Mouse (Mus musculus) forebrain, embryonic 16.5 days (tissue): ENCODE measurements at regions not wholly inside any gene's neighbourhood (a gene's known extent, or its start where the extent isn't known, plus 50 kb on each side); places are given as distances from the start of the nearest gene placed in this dataset.

ENCODE experiments used
- ATAC-seq: fragments of 200-750 bp; cut with Nextera tagmentation; 2 replicates; pipeline ENCODE4 v1.8.0; 2017; ENCODE audit warnings: mild to moderate bottlenecking, moderate library complexity
- H3K27ac ChIP-seq: fragments of 300-500 bp; sonication (generic); 2 replicates; pipeline ENCODE4 v1.5.1; 2014; ENCODE audit warnings: low read length, control low read depth
- H3K27me3 ChIP-seq: fragments of 300-500 bp; sonication (generic); replicated peaks from 2 replicates; pipeline ENCODE4 v1.6.1; 2014; ENCODE audit warnings: low read length; ENCODE audit not compliant: control insufficient read depth, insufficient read depth
- H3K36me3 ChIP-seq: fragments of 300-500 bp; sonication (generic); 2 replicates; pipeline ENCODE4 v1.6.1; 2014; ENCODE audit not compliant: control insufficient read depth, insufficient read depth
- H3K4me1 ChIP-seq: fragments of 300-500 bp; sonication (generic); replicated peaks from 2 replicates; pipeline ENCODE4 v1.6.1; 2014; ENCODE audit warnings: low read length; ENCODE audit not compliant: control insufficient read depth, insufficient read depth
- H3K4me2 ChIP-seq: fragments of 300-500 bp; sonication (generic); 2 replicates; pipeline ENCODE4 v1.6.1; 2014; ENCODE audit warnings: mild to moderate bottlenecking, low read length, control low read depth
- H3K4me3 ChIP-seq: fragments of 300-500 bp; sonication (generic); replicated peaks from 2 replicates; pipeline ENCODE4 v1.5.1; 2014; ENCODE audit warnings: mild to moderate bottlenecking, low read length, control low read depth
- H3K9ac ChIP-seq: fragments of 300-500 bp; sonication (generic); replicated peaks from 2 replicates; pipeline ENCODE4 v1.6.1; 2014; ENCODE audit warnings: low read depth, low read length, control low read depth
- H3K9me3 ChIP-seq: fragments of 300-500 bp; sonication (generic); 2 replicates; pipeline ENCODE4 v1.6.1; 2016; ENCODE audit warnings: low read length; ENCODE audit not compliant: control insufficient read depth
- WGBS: fragments of 180-500 bp; shearing (Covaris S2); extraction: QIAGEN DNeasy Blood & Tissue Kit; methylation state at CpG from one replicate; pipeline ENCODE4 v1.1.7; 2014; 5-methylcytosine and 5-hydroxymethylcytosine counted together

DNA sequence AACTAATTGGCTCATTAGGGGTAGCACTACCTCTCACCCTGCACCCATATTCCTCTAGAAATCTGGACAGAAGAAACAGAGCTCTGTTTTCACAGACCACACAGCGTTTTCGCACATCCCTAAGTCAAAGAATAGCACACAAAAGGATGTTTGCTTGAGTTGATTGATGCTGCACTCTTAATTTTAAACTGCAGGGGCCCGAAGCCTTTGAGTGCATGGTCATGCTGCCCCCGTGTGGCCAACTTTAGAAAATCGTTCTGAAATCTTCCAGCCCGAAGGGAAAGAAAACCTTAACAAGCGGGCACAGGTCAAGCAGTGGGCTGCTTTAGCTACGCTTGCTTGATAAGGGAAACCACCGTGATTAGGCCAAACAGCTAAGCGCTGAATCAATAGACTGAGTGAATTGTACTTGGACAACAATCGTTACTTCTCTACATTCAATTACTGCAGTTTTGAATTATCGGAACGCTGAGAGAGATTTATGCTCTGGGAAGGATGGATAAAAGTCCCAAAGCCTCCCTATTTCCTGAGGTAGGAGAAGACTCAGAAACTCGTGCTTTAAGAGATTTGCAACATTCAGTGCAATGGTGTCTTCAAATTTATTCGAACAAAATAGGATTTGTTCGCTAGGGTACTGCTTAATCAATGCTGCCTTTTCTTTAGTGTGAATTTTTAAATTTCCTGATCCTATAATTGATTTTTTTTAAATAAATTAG, 490.1 kb upstream of the Lcorl start:
- WGBS, result 12% methylated on average over 16 of the region's 16 CpGs
- peak; percentile 96 for ATAC-seq
- Histone ChIP-seq H3K9me3 (no peaks in the 10 kb centered on the region), H3K36me3 (no peaks in the 10 kb centered on the region), H3K4me1 (0 out of 2 replicates have a peak, but pooled peaks cover 2% of the 10 kb centered on the region), H3K27ac (peak overlapping the region; percentile 64; the same call in 1 of the 2 replicates), H3K4me2 (peak overlapping the region; percentile 41), H3K4me3 (peak overlapping the region; percentile 19; the same call in 1 of the 2 replicates), H3K27me3 (no peaks in the 10 kb centered on the region), H3K9ac (peak overlapping the region; percentile 24; the same call in 1 of the 2 replicates)

GRCm38 (mm10) chr5:46338461-46338860, 481.0 kb upstream of the Lcorl start:
- H3K9me3 ChIP-seq, result no peaks in the 10 kb centered on the region
- no peak overlapping the region for H3K9ac ChIP-seq
- H3K27me3 ChIP-seq, result no peaks in the 10 kb centered on the region
- H3K4me2 ChIP-seq, result no peak overlapping the region
- no peak overlapping the region for H3K4me3 ChIP-seq
- no peaks in the 10 kb centered on the region for H3K4me1 ChIP-seq
- ATAC-seq, result no peak
- 79% methylated on average over 2 of the region's 2 CpGs for WGBS
- H3K36me3 ChIP-seq, result no peaks in the 10 kb centered on the region
- no peak overlapping the region for H3K27ac ChIP-seq

DNA sequence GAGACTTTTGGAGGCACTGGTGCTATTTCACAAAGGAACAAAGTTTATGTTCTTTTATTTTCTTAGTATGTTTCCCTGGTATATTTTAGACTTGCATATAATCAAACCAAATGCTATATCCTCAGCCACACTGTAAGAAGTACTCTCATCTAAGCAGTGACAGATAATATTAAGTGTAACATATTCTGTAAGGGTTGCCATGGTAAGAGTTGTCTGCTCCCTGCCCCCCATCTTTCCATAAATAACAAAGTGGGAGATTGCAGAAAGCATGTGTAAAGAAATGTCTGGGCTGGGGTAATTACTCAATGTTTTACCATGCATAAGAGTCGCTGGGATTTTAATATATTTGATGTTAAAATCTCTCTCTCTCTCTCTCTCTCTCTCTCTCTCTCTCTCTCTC, 473.5 kb upstream of the Lcorl start:
- H3K9ac ChIP-seq, result no peak overlapping the region
- H3K4me3 ChIP-seq, result no peak overlapping the region
- no peak overlapping the region for H3K4me2 ChIP-seq
- H3K27me3 ChIP-seq, result no peaks in the 10 kb centered on the region
- ATAC-seq, result peak; percentile 72
- no peaks in the 10 kb centered on the region for H3K36me3 ChIP-seq
- H3K27ac ChIP-seq, result no peak overlapping the region
- no peaks in the 10 kb centered on the region for H3K4me1 ChIP-seq
- H3K9me3 ChIP-seq, result no peaks in the 10 kb centered on the region
- WGBS, result 52% methylated on average over 1 of the region's 1 CpGs
